Mouse (Mus musculus) splenic B cell, adult 2 months (primary cell): Measurements from ENCODE around the gene Krt42.
A peak's percentile ranks its signal among the peaks of the same experiment; 100 is the strongest.
"Not testable (repeated sequence)": the region's sequence is repeated elsewhere in the genome, so short reads cannot be mapped to it uniquely, and the experiment has no call there.

Experiments
- DNase-seq: peaks from one replicate; pipeline ENCODE4 v3.0.0-alpha.2; 2011; ENCODE audit warnings: low read depth, low spot score
- H3K27me3 ChIP-seq: 2 replicates; pipeline ENCODE4 v1.6.1; 2012; ENCODE audit warnings: mild to moderate bottlenecking, low read length, moderate library complexity, mixed read lengths; ENCODE audit not compliant: control insufficient read depth, poor library complexity, insufficient read depth, severe bottlenecking
- H3K36me3 ChIP-seq: 2 replicates; pipeline ENCODE4 v1.6.1; 2012; ENCODE audit warnings: mild to moderate bottlenecking, low read length, moderate library complexity, mixed read lengths; ENCODE audit not compliant: control insufficient read depth, poor library complexity, insufficient read depth, severe bottlenecking

Krt42 gene

GRCm38 (mm10) chr11:100269821-100270332 lies at the start of gene Krt42:
Gene Krt42, minus strand, starts transcription at chr11:100269871.
- no peaks in the 10 kb centered on the region for H3K36me3 ChIP-seq
- no peak for DNase-seq

GRCm38 (mm10) chr11:100318529-100319451 lies 49.1 kb upstream of the Krt42 start:
- peaks cover 9% of the 10 kb centered on the region for H3K36me3 ChIP-seq
- no peaks in the 10 kb centered on the region for H3K27me3 ChIP-seq
- DNase-seq: no peak

More at GRCm38 (mm10) chr11:100269821-100270332, at the start of gene Krt42:
- H3K27me3 ChIP-seq: no peaks in the 10 kb centered on the region

GRCm38 (mm10) chr11:100317826-100318380 lies 48.2 kb upstream of the Krt42 start:
- H3K27me3 ChIP-seq: no peaks in the 10 kb centered on the region
- peaks cover 9% of the 10 kb centered on the region for H3K36me3 ChIP-seq
- no peak for DNase-seq

- no peaks in the 10 kb centered on the region for H3K36me3 ChIP-seq
- H3K27me3 ChIP-seq: no peaks in the 10 kb centered on the region
- no peak for DNase-seq
Observed at GRCm38 (mm10) chr11:100315439-100315838, 45.8 kb upstream of the Krt42 start.

- Histone ChIP-seq H3K27me3 (no peaks in the 10 kb centered on the region), H3K36me3 (no peaks in the 10 kb centered on the region)
- no peak for DNase-seq
Observed at GRCm38 (mm10) chr11:100313424-100313823, 43.8 kb upstream of the Krt42 start.

- H3K36me3 ChIP-seq: no peaks in the 10 kb centered on the region
- DNase-seq: no peak
Observed at GRCm38 (mm10) chr11:100312096-100312679, 42.5 kb upstream of the Krt42 start.

GRCm38 (mm10) chr11:100311656-100312055 lies 42.0 kb upstream of the Krt42 start:
- Histone ChIP-seq H3K27me3 (no peaks in the 10 kb centered on the region), H3K36me3 (no peaks in the 10 kb centered on the region)
- no peak for DNase-seq

More at GRCm38 (mm10) chr11:100312096-100312679, 42.5 kb upstream of the Krt42 start:
- no peaks in the 10 kb centered on the region for H3K27me3 ChIP-seq

GRCm38 (mm10) chr11:100308672-100309071 lies 39.0 kb upstream of the Krt42 start:
- H3K36me3 ChIP-seq, DNase-seq, H3K27me3 ChIP-seq: not testable (repeated sequence)

GRCm38 (mm10) chr11:100307900-100308299 lies 38.2 kb upstream of the Krt42 start:
- H3K36me3 ChIP-seq: no peaks in the 10 kb centered on the region
- no peaks in the 10 kb centered on the region for H3K27me3 ChIP-seq
- no peak for DNase-seq

GRCm38 (mm10) chr11:100301292-100301691 lies 31.6 kb upstream of the Krt42 start:
- DNase-seq: no peak
- Histone ChIP-seq H3K36me3 (no peaks in the 10 kb centered on the region), H3K27me3 (no peaks in the 10 kb centered on the region)

- peak; percentile 85 for DNase-seq
- Histone ChIP-seq H3K27me3 (no peaks in the 10 kb centered on the region), H3K36me3 (no peaks in the 10 kb centered on the region)
Observed at GRCm38 (mm10) chr11:100300293-100300692, 30.6 kb upstream of the Krt42 start.

GRCm38 (mm10) chr11:100298274-100299036 lies 28.8 kb upstream of the Krt42 start:
- Histone ChIP-seq H3K36me3 (no peaks in the 10 kb centered on the region), H3K27me3 (no peaks in the 10 kb centered on the region)
- peak; percentile 89 for DNase-seq

- Histone ChIP-seq H3K27me3 (no peaks in the 10 kb centered on the region), H3K36me3 (no peaks in the 10 kb centered on the region)
- peak; percentile 60 for DNase-seq
Observed at GRCm38 (mm10) chr11:100297801-100298200, 28.1 kb upstream of the Krt42 start.

GRCm38 (mm10) chr11:100295308-100295707 lies 25.6 kb upstream of the Krt42 start:
- Histone ChIP-seq H3K27me3 (no peaks in the 10 kb centered on the region), H3K36me3 (no peaks in the 10 kb centered on the region)
- DNase-seq: peak; percentile 90
